Mouse (Mus musculus) MEL (cell line): ENCODE results near the gene Pla2g3. TPM values are rescaled to one million over a fixed set of nuclear protein-coding genes. Genes with fewer than 3 reads are reported as not detected.

ENCODE experiments used
- DNase-seq: peaks from one replicate; pipeline ENCODE4 v3.0.0; 2011; ENCODE audit warnings: low read depth, low spot score
- H3K27ac ChIP-seq: 2 replicates; pipeline ENCODE4 v1.5.1; 2012; ENCODE audit warnings: low read depth, mild to moderate bottlenecking, control low read depth, low read length, moderate library complexity; ENCODE audit not compliant: control insufficient read depth
- H3K27me3 ChIP-seq, 2 experiments: fragments of 150-350 bp in 1 of 2; sonication (generic) in 1 of 2; 2 replicates each; pipeline ENCODE4 v1.6.1; 2012; ENCODE audit warnings: low read length in 2 of 2, mild to moderate bottlenecking in 2 of 2, improper control_type of control experiment in 1 of 2, moderate library complexity in 1 of 2; ENCODE audit not compliant: insufficient read depth in 2 of 2, control insufficient read depth in 1 of 2
- H3K36me3 ChIP-seq, 2 experiments: 2 replicates each; pipeline ENCODE4 v1.6.1; 2012 to 2014; ENCODE audit warnings: low read length in 2 of 2, improper control_type of control experiment in 1 of 2, inconsistent platforms in 1 of 2, mild to moderate bottlenecking in 1 of 2; ENCODE audit not compliant: insufficient read depth in 2 of 2, control insufficient read depth in 1 of 2
- H3K4me1 ChIP-seq, 2 experiments: fragments of 150-350 bp in 1 of 2; sonication (generic) in 1 of 2; 2 replicates each; pipeline ENCODE4 v1.6.1; 2012; ENCODE audit warnings: low read length in 2 of 2, improper control_type of control experiment in 1 of 2, mild to moderate bottlenecking in 1 of 2; ENCODE audit not compliant: insufficient read depth in 2 of 2, control insufficient read depth in 1 of 2
- H3K4me3 ChIP-seq, 2 experiments: fragments of 150-350 bp in 1 of 2; sonication (generic) in 1 of 2; 2 replicates each; pipeline ENCODE4 v1.5.1; 2012; ENCODE audit warnings: low read depth in 2 of 2, low read length in 2 of 2, mild to moderate bottlenecking in 2 of 2, moderate library complexity in 2 of 2, control low read depth in 1 of 2, improper control_type of control experiment in 1 of 2; ENCODE audit not compliant: control insufficient read depth in 1 of 2, insufficient read depth in 1 of 2
- H3K79me2 ChIP-seq: 2 replicates; pipeline ENCODE4 v1.6.1; 2012; ENCODE audit warnings: mild to moderate bottlenecking, low read length, moderate library complexity; ENCODE audit not compliant: control insufficient read depth, poor library complexity, insufficient read depth
- H3K9ac ChIP-seq: 2 replicates; pipeline ENCODE4 v1.6.1; 2012; ENCODE audit warnings: low read depth, mild to moderate bottlenecking, control low read depth, low read length, moderate library complexity; ENCODE audit not compliant: control insufficient read depth, poor library complexity, severe bottlenecking
- H3K9me3 ChIP-seq: fragments of 150-350 bp; sonication (generic); replicated peaks from 2 replicates; pipeline ENCODE4 v1.6.1; 2012; ENCODE audit warnings: mild to moderate bottlenecking, low read length, improper control_type of control experiment, moderate library complexity; ENCODE audit not compliant: insufficient read depth
- BHLHE40 ChIP-seq: IDR thresholded peaks from 2 replicates; pipeline ENCODE4 v1.6.1; 2012; ENCODE audit warnings: low read depth, mild to moderate bottlenecking, inconsistent platforms, low read length, improper control_type of control experiment, borderline replicate concordance
- CHD1 ChIP-seq: IDR thresholded peaks from 2 replicates; pipeline ENCODE4 v1.6.1; 2012; ENCODE audit warnings: low read depth, mild to moderate bottlenecking, inconsistent platforms, low read length, improper control_type of control experiment
- CHD2 ChIP-seq: IDR thresholded peaks from 2 replicates; pipeline ENCODE4 v1.6.1; 2011; ENCODE audit warnings: low read length, improper control_type of control experiment
- CTCF ChIP-seq, 3 experiments: IDR thresholded peaks in 2 of 3; conservative IDR thresholded peaks in 1 of 3; 2 replicates each; pipeline ENCODE4 v1.5.1; 2011 to 2012; ENCODE audit warnings: low read length in 3 of 3, low read depth in 2 of 3, mild to moderate bottlenecking in 2 of 3, improper control_type of control experiment in 1 of 3, inconsistent platforms in 1 of 3, mixed read lengths in 1 of 3, moderate library complexity in 1 of 3; ENCODE audit not compliant: control insufficient read depth in 1 of 3, insufficient read depth in 1 of 3, poor library complexity in 1 of 3, severe bottlenecking in 1 of 3
- E2F4 ChIP-seq: IDR thresholded peaks from 2 replicates; pipeline ENCODE4 v1.6.1; 2011; ENCODE audit warnings: low read depth, low read length, improper control_type of control experiment, borderline replicate concordance
- ELF1 ChIP-seq: IDR thresholded peaks from 2 replicates; pipeline ENCODE4 v1.6.1; 2014; ENCODE audit warnings: low read depth, mild to moderate bottlenecking, inconsistent platforms, low read length, improper control_type of control experiment, moderate library complexity
- EP300 ChIP-seq, 2 experiments: IDR thresholded peaks; 2 replicates each; pipeline ENCODE4 v1.6.1; 2011; ENCODE audit warnings: improper control_type of control experiment in 2 of 2, low read length in 2 of 2, low read depth in 1 of 2, mild to moderate bottlenecking in 1 of 2
- ETS1 ChIP-seq: IDR thresholded peaks from 2 replicates; pipeline ENCODE4 v1.6.1; 2012; ENCODE audit warnings: low read depth, mild to moderate bottlenecking, inconsistent platforms, low read length, improper control_type of control experiment, moderate library complexity
- GABPA ChIP-seq: IDR thresholded peaks from 2 replicates; pipeline ENCODE4 v1.6.1; 2012; ENCODE audit warnings: low read depth, mild to moderate bottlenecking, inconsistent platforms, low read length, improper control_type of control experiment, moderate library complexity
- GATA1 ChIP-seq: IDR thresholded peaks from 2 replicates; pipeline ENCODE4 v1.6.1; 2011; ENCODE audit warnings: low read depth, low read length, improper control_type of control experiment
- KAT2A ChIP-seq: conservative IDR thresholded peaks from 2 replicates; pipeline ENCODE4 v1.6.1; 2012; ENCODE audit warnings: low read depth, low read length, improper control_type of control experiment, inconsistent platforms
- MAFK ChIP-seq: IDR thresholded peaks from 2 replicates; pipeline ENCODE4 v1.6.1; 2011; ENCODE audit warnings: low read depth, mild to moderate bottlenecking, low read length, improper control_type of control experiment, borderline replicate concordance
- MAX ChIP-seq: IDR thresholded peaks from 2 replicates; pipeline ENCODE4 v1.6.1; 2011; ENCODE audit warnings: low read length, improper control_type of control experiment
- MAZ ChIP-seq: IDR thresholded peaks from 2 replicates; pipeline ENCODE4 v1.6.1; 2012; ENCODE audit warnings: low read depth, mild to moderate bottlenecking, inconsistent platforms, low read length, improper control_type of control experiment
- MEF2A ChIP-seq: IDR thresholded peaks from 2 replicates; pipeline ENCODE4 v1.6.1; 2014; ENCODE audit warnings: low read depth, mild to moderate bottlenecking, inconsistent platforms, low read length, improper control_type of control experiment; ENCODE audit not compliant: poor library complexity, insufficient replicate concordance, severe bottlenecking; ENCODE audit errors: extremely low read depth
- MXI1 ChIP-seq: IDR thresholded peaks from 2 replicates; pipeline ENCODE4 v1.6.1; 2011; ENCODE audit warnings: mild to moderate bottlenecking, low read depth, low read length, improper control_type of control experiment
- MYB ChIP-seq: IDR thresholded peaks from 2 replicates; pipeline ENCODE4 v1.6.1; 2011; ENCODE audit warnings: mild to moderate bottlenecking, low read depth, low read length, improper control_type of control experiment
- MYC ChIP-seq: IDR thresholded peaks from 2 replicates; pipeline ENCODE4 v1.6.1; 2011; ENCODE audit warnings: low read depth, mild to moderate bottlenecking, low read length, improper control_type of control experiment, moderate library complexity
- NELFE ChIP-seq: IDR thresholded peaks from 2 replicates; pipeline ENCODE4 v1.6.1; 2011; ENCODE audit warnings: low read depth, low read length, improper control_type of control experiment
- NRF1 ChIP-seq: IDR thresholded peaks from 2 replicates; pipeline ENCODE4 v1.6.1; 2014; ENCODE audit warnings: low read depth, mild to moderate bottlenecking, inconsistent platforms, low read length, improper control_type of control experiment, moderate library complexity; ENCODE audit not compliant: poor library complexity, insufficient read depth, severe bottlenecking
- POLR2A ChIP-seq, 2 experiments: IDR thresholded peaks; 2 replicates each; pipeline ENCODE4 v1.6.1; 2011 to 2012; ENCODE audit warnings: low read length in 2 of 2, mild to moderate bottlenecking in 2 of 2, control low read depth in 1 of 2, improper control_type of control experiment in 1 of 2, low read depth in 1 of 2, moderate library complexity in 1 of 2; ENCODE audit not compliant: control insufficient read depth in 1 of 2, insufficient read depth in 1 of 2, poor library complexity in 1 of 2
- POLR2AphosphoS2 ChIP-seq: IDR thresholded peaks from 2 replicates; pipeline ENCODE4 v1.6.1; 2011; ENCODE audit warnings: low read length, improper control_type of control experiment
- POLR2AphosphoS5 ChIP-seq: IDR thresholded peaks from 2 replicates; pipeline ENCODE4 v1.6.1; 2012; ENCODE audit warnings: low read depth, borderline replicate concordance, mild to moderate bottlenecking, inconsistent platforms, low read length, moderate library complexity, mixed read lengths
- RAD21 ChIP-seq: IDR thresholded peaks from 2 replicates; pipeline ENCODE4 v1.6.1; 2011; ENCODE audit warnings: mild to moderate bottlenecking, low read depth, low read length, improper control_type of control experiment
- RCOR1 ChIP-seq: IDR thresholded peaks from 2 replicates; pipeline ENCODE4 v1.6.1; 2012; ENCODE audit warnings: low read depth, mild to moderate bottlenecking, inconsistent platforms, low read length, improper control_type of control experiment
- SIN3A ChIP-seq: IDR thresholded peaks from 2 replicates; pipeline ENCODE4 v1.6.1; 2012; ENCODE audit warnings: low read length, improper control_type of control experiment, inconsistent platforms
- TAL1 ChIP-seq: IDR thresholded peaks from 2 replicates; pipeline ENCODE4 v1.6.1; 2012; ENCODE audit warnings: mild to moderate bottlenecking, inconsistent platforms, low read length, moderate library complexity, mixed read lengths
- TBP ChIP-seq: IDR thresholded peaks from 2 replicates; pipeline ENCODE4 v1.8.0; 2011; ENCODE audit warnings: low read depth, low read length, improper control_type of control experiment
- TCF12 ChIP-seq: IDR thresholded peaks from 2 replicates; pipeline ENCODE4 v1.6.1; 2014; ENCODE audit warnings: low read depth, mild to moderate bottlenecking, inconsistent platforms, low read length, improper control_type of control experiment, moderate library complexity
- UBTF ChIP-seq: IDR thresholded peaks from 2 replicates; pipeline ENCODE4 v1.6.1; 2012; ENCODE audit warnings: low read depth, mild to moderate bottlenecking, inconsistent platforms, low read length, improper control_type of control experiment, moderate library complexity, borderline replicate concordance; ENCODE audit not compliant: insufficient read depth
- USF1 ChIP-seq: IDR thresholded peaks from 2 replicates; pipeline ENCODE4 v1.6.1; 2014; ENCODE audit warnings: low read depth, mild to moderate bottlenecking, inconsistent platforms, low read length, improper control_type of control experiment, moderate library complexity
- USF2 ChIP-seq, 2 experiments: IDR thresholded peaks; 2 replicates each; pipeline ENCODE4 v1.6.1; 2011 to 2012; ENCODE audit warnings: improper control_type of control experiment in 2 of 2, low read length in 2 of 2, borderline replicate concordance in 1 of 2, inconsistent platforms in 1 of 2, low read depth in 1 of 2, mild to moderate bottlenecking in 1 of 2; ENCODE audit not compliant: insufficient read depth in 1 of 2
- ZC3H11A ChIP-seq: IDR thresholded peaks from 2 replicates; pipeline ENCODE4 v1.6.1; 2012; ENCODE audit warnings: low read depth, mild to moderate bottlenecking, inconsistent platforms, low read length, improper control_type of control experiment
- ZMIZ1 ChIP-seq: IDR thresholded peaks from 2 replicates; pipeline ENCODE4 v1.6.1; 2012; ENCODE audit warnings: low read depth, mild to moderate bottlenecking, inconsistent platforms, low read length, improper control_type of control experiment, moderate library complexity
- ZNF384 ChIP-seq: IDR thresholded peaks from 2 replicates; pipeline ENCODE4 v1.6.1; 2012; ENCODE audit warnings: low read depth, mild to moderate bottlenecking, inconsistent platforms, low read length, improper control_type of control experiment
- polyA plus RNA-seq, 2 experiments: library from polyadenylated mRNA; stranded (reverse) in 1 of 2; unstranded in 1 of 2; fragments of >175 nt in 1 of 2; fragments of >200 nt in 1 of 2; gene quantifications; 2 replicates each; pipeline versions ENCODE4 v1.2.1 to v1.2.4; 2012; ENCODE audit warnings: low replicate concordance in 2 of 2, low read depth in 1 of 2; ENCODE audit not compliant: insufficient read length in 2 of 2, insufficient read depth in 1 of 2, missing spikeins in 1 of 2
- total RNA-seq: library from RNA; depleted of rRNA; stranded (reverse); fragments of 300-350 nt; gene quantifications from 2 replicates; pipeline ENCODE4 v1.2.3, GENCODE M21; 2012

Pla2g3 gene
- total and polyA plus RNA-seq, 3 experiments: 0.15 to 0.39 TPM; not detected in 1

DNA sequence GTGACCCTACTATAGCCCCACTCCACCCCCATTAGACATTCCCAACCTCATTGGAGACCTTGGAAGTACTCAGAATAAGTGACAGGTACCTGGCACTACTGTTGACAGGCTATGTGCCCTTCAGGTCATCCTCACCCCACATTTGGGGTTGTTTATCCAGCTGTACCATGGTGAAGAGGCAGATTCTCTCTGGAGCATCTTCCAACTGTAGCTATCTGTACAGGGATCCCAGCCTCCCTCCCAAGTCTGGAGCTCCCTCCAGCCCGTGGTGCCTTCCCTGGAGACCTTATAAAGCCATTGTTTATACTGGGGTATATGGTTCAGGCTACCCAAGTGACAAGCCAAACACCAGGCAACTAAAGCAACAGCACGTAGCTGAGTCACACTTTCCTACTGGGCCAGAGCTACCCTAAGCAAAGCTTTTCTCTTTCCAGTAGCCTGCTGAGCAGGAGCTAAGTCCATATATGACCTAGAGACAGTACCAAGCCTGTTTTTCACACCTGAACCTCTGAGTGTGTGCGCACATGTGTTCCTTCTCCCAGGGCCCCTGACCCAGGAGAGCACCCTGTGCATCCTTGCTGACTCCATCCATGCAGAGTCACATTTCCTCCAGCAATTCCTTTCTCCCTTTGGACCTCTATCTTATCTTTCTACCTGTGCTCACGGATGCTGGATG, 31.1 kb downstream of the Pla2g3 start:
- Histone ChIP-seq H3K36me3 (peaks cover 11 to 23% of the 10 kb centered on the region in 2 experiments; a peak in 3 of 4 replicates), H3K4me1 (peaks cover 0 to 46% of the 10 kb centered on the region in 2 experiments; a peak in 2 of 4 replicates)
- peak; percentile 72 for DNase-seq
- no peak for TF ChIP-seq E2F4
- TF ChIP-seq MYB: peak; percentile 16; the same call in 1 of the 2 replicates
- TF ChIP-seq ZMIZ1: peak; percentile 20; the same call in 1 of the 2 replicates
- peak; percentile 21; the same call in 1 of the 2 replicates for TF ChIP-seq MEF2A
- no peak for TF ChIP-seq ZC3H11A
- no peak for TF ChIP-seq ETS1
- TF ChIP-seq GATA1: no peak
- no peak for TF ChIP-seq USF2 (IDR thresholded peaks at IDR 0.05; ENCODE audit: borderline replicate concordance in 1 of 2, insufficient read depth in 1 of 2, low read depth in 1 of 2, low read length in 2 of 2)
- TF ChIP-seq MAX: no peak
- TF ChIP-seq GABPA: no peak
- no peak for TF ChIP-seq NRF1
- TF ChIP-seq USF1: no peak
- no peak for TF ChIP-seq RAD21
- TF ChIP-seq TCF12: no peak
- no peak for TF ChIP-seq TAL1
- no peak for TF ChIP-seq MYC
- 0 out of 2 replicates have a peak, but pooled peaks have one; percentile 10 for TF ChIP-seq CHD2
- TF ChIP-seq MAFK: peak; percentile 55; the same call in 1 of the 2 replicates
- 0 out of 2 replicates have a peak, but pooled peaks have one; percentile 56 for TF ChIP-seq POLR2AphosphoS5
- no peak for TF ChIP-seq MXI1
- no peak for TF ChIP-seq SIN3A
- 0 out of 2 replicates have a peak, but pooled peaks have one; percentile 23 for TF ChIP-seq RCOR1
- no peak; the same call in 1 of the 2 replicates for TF ChIP-seq BHLHE40
- peak; percentile 4 to 21; a peak in 2 of 4 replicates for TF ChIP-seq POLR2A (IDR thresholded peaks at IDR 0.05; ENCODE audit: control insufficient read depth in 1 of 2, insufficient read depth in 1 of 2, low read depth in 1 of 2, low read length in 2 of 2, poor library complexity in 1 of 2)
- TF ChIP-seq ZNF384: no peak
- TF ChIP-seq MAZ: no peak; the same call in 1 of the 2 replicates
- TF ChIP-seq POLR2AphosphoS2: no peak; the same call in 1 of the 2 replicates
- no peak for TF ChIP-seq KAT2A
- TF ChIP-seq TBP: 0 out of 2 replicates have a peak, but pooled peaks have one; percentile 6
- TF ChIP-seq CTCF (IDR thresholded peaks at IDR 0.05 in 2 of 3, conservative IDR thresholded peaks at IDR 0.05 in 1 of 3; ENCODE audit: control insufficient read depth in 1 of 3, insufficient read depth in 1 of 3, low read depth in 2 of 3, low read length in 3 of 3, poor library complexity in 1 of 3, severe bottlenecking in 1 of 3): no peak
- 0 out of 4 replicates have a peak, but pooled peaks of 1 of the 2 experiments have one; percentile 20 for TF ChIP-seq EP300 (IDR thresholded peaks at IDR 0.05; ENCODE audit: low read depth in 1 of 2, low read length in 2 of 2)
- TF ChIP-seq ELF1: no peak
- TF ChIP-seq NELFE: 0 out of 2 replicates have a peak, but pooled peaks have one; percentile 7
- no peak for TF ChIP-seq UBTF
- 0 out of 2 replicates have a peak, but pooled peaks have one; percentile 62 for TF ChIP-seq CHD1

More for the DNA sequence above, 31.1 kb downstream of the Pla2g3 start:
- Histone ChIP-seq H3K27ac (peak overlapping the region; percentile 68), H3K9ac (no peak overlapping the region), H3K79me2 (peaks cover 8% of the 10 kb centered on the region), H3K9me3 (no peaks in the 10 kb centered on the region), H3K4me3 (no peak overlapping the region), H3K27me3 (no peaks in the 10 kb centered on the region)
